Mouse (Mus musculus): Measurements from ENCODE around the gene Cd69.

- no peak for TF ChIP-seq EP300 (IDR thresholded peaks at IDR 0.05; ENCODE audit: low read depth)
- TF ChIP-seq CTCF (IDR thresholded peaks at IDR 0.05; ENCODE audit: low read depth): no peak
Observed at GRCm38 (mm10) chr6:129265821-129266220, 9.4 kb downstream of the Cd69 start.
